Mouse (Mus musculus) forebrain, postnatal 0 days (tissue): Measurements from ENCODE around the gene Agbl2. TPM values are rescaled to one million over a fixed set of nuclear protein-coding genes. Genes with fewer than 3 reads are reported as not detected.

ENCODE experiments used
- ATAC-seq: fragments of 200-750 bp; cut with Nextera tagmentation; 2 replicates; pipeline ENCODE4 v1.8.0; 2017; ENCODE audit warnings: mild to moderate bottlenecking, moderate library complexity
- DNase-seq: peaks from one replicate; pipeline ENCODE4 v3.0.0-alpha.2; 2015
- H3K27ac ChIP-seq: fragments of 300-500 bp; sonication (generic); 2 replicates; pipeline ENCODE4 v1.5.1; 2014; ENCODE audit warnings: low read depth, mild to moderate bottlenecking, antibody characterized with exemption, low read length, moderate library complexity, mixed read lengths
- H3K27me3 ChIP-seq: fragments of 300-500 bp; sonication (generic); 2 replicates; pipeline ENCODE4 v1.6.1; 2014; ENCODE audit warnings: mild to moderate bottlenecking, low read length, mixed read lengths; ENCODE audit not compliant: insufficient read depth
- H3K36me3 ChIP-seq: fragments of 300-500 bp; sonication (generic); 2 replicates; pipeline ENCODE4 v1.6.1; 2014; ENCODE audit warnings: mild to moderate bottlenecking, moderate library complexity; ENCODE audit not compliant: insufficient read depth
- H3K4me1 ChIP-seq: fragments of 300-500 bp; sonication (generic); 2 replicates; pipeline ENCODE4 v1.6.1; 2014; ENCODE audit warnings: antibody characterized with exemption; ENCODE audit not compliant: insufficient read depth
- H3K4me2 ChIP-seq: fragments of 300-500 bp; sonication (generic); 2 replicates; pipeline ENCODE4 v1.6.1; 2014; ENCODE audit warnings: low read depth, mild to moderate bottlenecking, moderate library complexity
- H3K4me3 ChIP-seq: fragments of 300-500 bp; sonication (generic); 2 replicates; pipeline ENCODE4 v1.5.1; 2014; ENCODE audit warnings: low read depth, low read length, mixed read lengths
- H3K9ac ChIP-seq: fragments of 300-500 bp; sonication (generic); 2 replicates; pipeline ENCODE4 v1.6.1; 2014; ENCODE audit warnings: mild to moderate bottlenecking
- H3K9me3 ChIP-seq: fragments of 300-500 bp; sonication (generic); 2 replicates; pipeline ENCODE4 v1.6.1; 2016; ENCODE audit warnings: low read length
- CTCF ChIP-seq: sonication (generic); IDR thresholded peaks from 2 replicates; pipeline ENCODE4 v1.5.1; 2016; ENCODE audit warnings: antibody characterized with exemption, control low read depth, low read depth
- WGBS: fragments of 180-500 bp; shearing (Covaris S2); extraction: QIAGEN DNeasy Blood & Tissue Kit; methylation state at CpG from one replicate; pipeline ENCODE4 v1.1.7; 2014; 5-methylcytosine and 5-hydroxymethylcytosine counted together
- polyA plus RNA-seq: library from polyadenylated mRNA; unstranded; fragments of >200 nt; fragmentation: Nextera tagmentation; extraction: Ambion mirVana; gene quantifications from 2 replicates; pipeline ENCODE4 v1.2.1, GENCODE M21; 2015
- total RNA-seq: library from RNA; depleted of rRNA; stranded (reverse); fragments of >200 nt; gene quantifications from 2 replicates; pipeline ENCODE4 v1.2.3, GENCODE M21; 2014

Agbl2 gene
- total and polyA plus RNA-seq, 2 experiments from 2014 or later: 0.58 to 1.1 TPM

GRCm38 (mm10) chr2:90846955-90847680 is 64.6 kb downstream of the Agbl2 start, which contains the start of gene Mtch2:
TSS of gene Mtch2 (plus strand) at chr2:90847155.
- H3K27me3 ChIP-seq: no peaks in the 10 kb centered on the region
- H3K27ac ChIP-seq: peak within 1 kb of the TSS; percentile 95
- peak within 1 kb of the TSS; percentile 77 for H3K4me2 ChIP-seq
- 0% methylated on average over 60 of the region's 67 CpGs for WGBS
- H3K4me1 ChIP-seq: peaks cover 17% of the 10 kb centered on the region
- H3K36me3 ChIP-seq: peaks cover 17% of the 10 kb centered on the region
- no peak for TF ChIP-seq CTCF
- peak within 1 kb of the TSS; percentile 94 for H3K9ac ChIP-seq
- peak; percentile 95 for ATAC-seq
- H3K4me3 ChIP-seq: peak within 1 kb of the TSS; percentile 94
- H3K9me3 ChIP-seq: no peaks in the 10 kb centered on the region
- peak; percentile 99 for DNase-seq

GRCm38 (mm10) chr2:90847681-90848050 is 65.1 kb downstream of the Agbl2 start:
- TF ChIP-seq CTCF: no peak
- DNase-seq (peak; percentile 70), ATAC-seq (peak; percentile 44)
- Histone ChIP-seq H3K36me3 (peaks cover 20% of the 10 kb centered on the region), H3K9ac (peak overlapping the region; percentile 94), H3K4me2 (peak overlapping the region; percentile 77), H3K27me3 (no peaks in the 10 kb centered on the region), H3K4me1 (peaks cover 17% of the 10 kb centered on the region), H3K4me3 (peak overlapping the region; percentile 94), H3K9me3 (no peaks in the 10 kb centered on the region), H3K27ac (peak overlapping the region; percentile 95)
- under 1% methylated on average over 13 of the region's 13 CpGs for WGBS

GRCm38 (mm10) chr2:90848331-90848730 is 65.8 kb downstream of the Agbl2 start:
- Histone ChIP-seq H3K27ac (no peak overlapping the region), H3K9ac (no peak overlapping the region), H3K4me2 (peak overlapping the region; percentile 77), H3K4me3 (peak overlapping the region; percentile 94), H3K9me3 (no peaks in the 10 kb centered on the region), H3K36me3 (peaks cover 27% of the 10 kb centered on the region), H3K27me3 (no peaks in the 10 kb centered on the region), H3K4me1 (peaks cover 17% of the 10 kb centered on the region)
- 83% methylated on average over 5 of the region's 5 CpGs for WGBS
- no peak for TF ChIP-seq CTCF
- DNase-seq (no peak), ATAC-seq (no peak)

- WGBS: 100% methylated on average over 1 of the region's 1 CpGs
- Histone ChIP-seq H3K4me1 (peaks cover 17% of the 10 kb centered on the region), H3K4me3 (no peak overlapping the region), H3K4me2 (no peak overlapping the region), H3K27ac (no peak overlapping the region), H3K9me3 (no peaks in the 10 kb centered on the region), H3K27me3 (no peaks in the 10 kb centered on the region), H3K36me3 (peaks cover 46% of the 10 kb centered on the region), H3K9ac (no peak overlapping the region)
- no peak for TF ChIP-seq CTCF
- DNase-seq (no peak), ATAC-seq (no peak)
Measured at GRCm38 (mm10) chr2:90850401-90850800, 67.9 kb downstream of the Agbl2 start.

GRCm38 (mm10) chr2:90861486-90861885 is 79.0 kb downstream of the Agbl2 start:
- whole genome bisulfite sequencing: 93% methylated on average over 2 of the region's 2 CpGs

GRCm38 (mm10) chr2:90864184-90864583 is 81.7 kb downstream of the Agbl2 start:
- Histone ChIP-seq H3K27me3 (no peaks in the 10 kb centered on the region), H3K36me3 (peaks cover 62% of the 10 kb centered on the region), H3K4me1 (no peaks in the 10 kb centered on the region), H3K4me3 (no peak overlapping the region), H3K9ac (no peak overlapping the region), H3K27ac (peak overlapping the region; percentile 10; the same call in 1 of the 2 replicates), H3K9me3 (no peaks in the 10 kb centered on the region), H3K4me2 (no peak overlapping the region)
- DNase-seq (no peak), ATAC-seq (peak; percentile 57; the same call in 1 of the 2 replicates)
- no peak for TF ChIP-seq CTCF

More at GRCm38 (mm10) chr2:90861486-90861885, 79.0 kb downstream of the Agbl2 start:
- H3K27me3 ChIP-seq: no peaks in the 10 kb centered on the region
- no peak overlapping the region for H3K4me2 ChIP-seq
- no peak overlapping the region for H3K4me3 ChIP-seq
- no peak overlapping the region for H3K27ac ChIP-seq
- H3K4me1 ChIP-seq: no peaks in the 10 kb centered on the region
- no peak for TF ChIP-seq CTCF
- H3K9ac ChIP-seq: no peak overlapping the region
- no peaks in the 10 kb centered on the region for H3K9me3 ChIP-seq
- no peak for ATAC-seq
- no peak for DNase-seq
- peaks cover 69% of the 10 kb centered on the region for H3K36me3 ChIP-seq

GRCm38 (mm10) chr2:90866524-90866923 is 84.0 kb downstream of the Agbl2 start:
- H3K36me3 ChIP-seq: peaks cover 42% of the 10 kb centered on the region
- no peaks in the 10 kb centered on the region for H3K9me3 ChIP-seq
- H3K4me1 ChIP-seq: no peaks in the 10 kb centered on the region
- ATAC-seq (peak; percentile 91), DNase-seq (peak; percentile 88)
- WGBS: 10% methylated on average over 3 of the region's 3 CpGs
- no peak overlapping the region for H3K27ac ChIP-seq
- no peak overlapping the region for H3K4me2 ChIP-seq
- H3K4me3 ChIP-seq: no peak overlapping the region
- no peaks in the 10 kb centered on the region for H3K27me3 ChIP-seq
- no peak overlapping the region for H3K9ac ChIP-seq
- peak; percentile 90 for TF ChIP-seq CTCF
